Mouse (Mus musculus): ENCODE data around the gene Gm10203. TPM values are rescaled to one million over a fixed set of nuclear protein-coding genes. Genes with fewer than 3 reads are reported as not detected.

Gene Gm10203
- polyA plus RNA-seq, 1 experiment from 2014 or later: not detected

GRCm38 (mm10) chr6:149137936-149138335 is 8.0 kb downstream of the Gm10203 start:
- no peak for DNase-seq (ENCODE audit: low spot score)
- 33% methylated on average over 2 of the region's 2 CpGs for WGBS
- Histone ChIP-seq H3K4me2 (ENCODE audit: low read depth, low read length) (no peak overlapping the region), H3K9ac (replicated peaks; ENCODE audit: low read length) (no peak overlapping the region), H3K27me3 (ENCODE audit: control insufficient read depth, insufficient read depth, low read length) (no peaks in the 10 kb centered on the region), H3K36me3 (replicated peaks; ENCODE audit: control insufficient read depth, insufficient read depth, low read depth, low read length) (no peaks in the 10 kb centered on the region), H3K4me1 (ENCODE audit: control insufficient read depth, insufficient read depth, low read length) (no peaks in the 10 kb centered on the region), H3K4me3 (ENCODE audit: low read depth, low read length) (no peak overlapping the region), H3K9me3 (replicated peaks; ENCODE audit: control insufficient read depth, low read length) (no peaks in the 10 kb centered on the region), H3K27ac (replicated peaks; ENCODE audit: low read depth, low read length) (no peak overlapping the region)
- no peak for ATAC-seq (replicated peaks; ENCODE audit: insufficient number of reproducible peaks, low FRiP score, low TSS enrichment, low read depth)

GRCm38 (mm10) chr6:149139011-149139410 is 9.0 kb downstream of the Gm10203 start:
- Histone ChIP-seq H3K4me2 (ENCODE audit: low read depth, low read length) (no peak overlapping the region), H3K4me3 (ENCODE audit: low read depth, low read length) (no peak overlapping the region), H3K27ac (replicated peaks; ENCODE audit: low read depth, low read length) (no peak overlapping the region), H3K36me3 (replicated peaks; ENCODE audit: control insufficient read depth, insufficient read depth, low read depth, low read length) (no peaks in the 10 kb centered on the region), H3K9me3 (replicated peaks; ENCODE audit: control insufficient read depth, low read length) (no peaks in the 10 kb centered on the region), H3K27me3 (ENCODE audit: control insufficient read depth, insufficient read depth, low read length) (no peaks in the 10 kb centered on the region), H3K9ac (replicated peaks; ENCODE audit: low read length) (no peak overlapping the region), H3K4me1 (ENCODE audit: control insufficient read depth, insufficient read depth, low read length) (no peaks in the 10 kb centered on the region)
- DNase-seq (ENCODE audit: low spot score) (no peak), ATAC-seq (replicated peaks; ENCODE audit: insufficient number of reproducible peaks, low FRiP score, low TSS enrichment, low read depth) (no peak)
- 90% methylated on average over 3 of the region's 3 CpGs for WGBS

GRCm38 (mm10) chr6:149139471-149139870 is 9.5 kb downstream of the Gm10203 start, which contains the start of gene Etfbkmt:
Gene Etfbkmt (plus strand): TSS chr6:149139849.
- Histone ChIP-seq H3K4me2 (ENCODE audit: low read depth, low read length) (no peak within 1 kb of the TSS), H3K36me3 (replicated peaks; ENCODE audit: control insufficient read depth, insufficient read depth, low read depth, low read length) (no peaks in the 10 kb centered on the region), H3K27ac (replicated peaks; ENCODE audit: low read depth, low read length) (no peak within 1 kb of the TSS), H3K4me3 (ENCODE audit: low read depth, low read length) (no peak within 1 kb of the TSS), H3K9me3 (replicated peaks; ENCODE audit: control insufficient read depth, low read length) (no peaks in the 10 kb centered on the region), H3K27me3 (ENCODE audit: control insufficient read depth, insufficient read depth, low read length) (no peaks in the 10 kb centered on the region), H3K9ac (replicated peaks; ENCODE audit: low read length) (no peak within 1 kb of the TSS), H3K4me1 (ENCODE audit: control insufficient read depth, insufficient read depth, low read length) (no peaks in the 10 kb centered on the region)
- DNase-seq (ENCODE audit: low spot score) (no peak), ATAC-seq (replicated peaks; ENCODE audit: insufficient number of reproducible peaks, low FRiP score, low TSS enrichment, low read depth) (no peak)
- 75% methylated on average over 1 of the region's 1 CpGs for WGBS

GRCm38 (mm10) chr6:149141393-149142173 is 11.6 kb downstream of the Gm10203 start:
- Histone ChIP-seq H3K27me3 (ENCODE audit: control insufficient read depth, insufficient read depth, low read length) (no peaks in the 10 kb centered on the region), H3K4me3 (ENCODE audit: low read depth, low read length) (peak overlapping the region; percentile 46), H3K4me2 (ENCODE audit: low read depth, low read length) (peak overlapping the region; percentile 63), H3K27ac (replicated peaks; ENCODE audit: low read depth, low read length) (no peak overlapping the region; the same call in 1 of the 2 replicates), H3K36me3 (replicated peaks; ENCODE audit: control insufficient read depth, insufficient read depth, low read depth, low read length) (no peaks in the 10 kb centered on the region), H3K4me1 (ENCODE audit: control insufficient read depth, insufficient read depth, low read length) (no peaks in the 10 kb centered on the region), H3K9ac (replicated peaks; ENCODE audit: low read length) (peak overlapping the region; percentile 72), H3K9me3 (replicated peaks; ENCODE audit: control insufficient read depth, low read length) (no peaks in the 10 kb centered on the region)
- 5% methylated on average over 36 of the region's 36 CpGs for WGBS
- ATAC-seq (replicated peaks; ENCODE audit: insufficient number of reproducible peaks, low FRiP score, low TSS enrichment, low read depth) (peak; percentile 94), DNase-seq (ENCODE audit: low spot score) (peak; percentile 94)

GRCm38 (mm10) chr6:149145143-149145542 is 15.2 kb downstream of the Gm10203 start:
- 94% methylated on average over 1 of the region's 1 CpGs for WGBS

GRCm38 (mm10) chr6:149148436-149149229 is 18.7 kb downstream of the Gm10203 start:
- H3K9ac ChIP-seq (replicated peaks; ENCODE audit: low read length): no peak overlapping the region
- H3K4me2 ChIP-seq (ENCODE audit: low read depth, low read length): no peak overlapping the region
- ATAC-seq (replicated peaks; ENCODE audit: insufficient number of reproducible peaks, low FRiP score, low TSS enrichment, low read depth): no peak
- H3K27ac ChIP-seq (replicated peaks; ENCODE audit: low read depth, low read length): no peak overlapping the region
- H3K9me3 ChIP-seq (replicated peaks; ENCODE audit: control insufficient read depth, low read length): no peaks in the 10 kb centered on the region
- no peaks in the 10 kb centered on the region for H3K4me1 ChIP-seq (ENCODE audit: control insufficient read depth, insufficient read depth, low read length)
- H3K4me3 ChIP-seq (ENCODE audit: low read depth, low read length): no peak overlapping the region
- WGBS: 94% methylated on average over 7 of the region's 7 CpGs
- 0 out of 2 replicates have a peak, but pooled peaks cover 2% of the 10 kb centered on the region for H3K36me3 ChIP-seq (replicated peaks; ENCODE audit: control insufficient read depth, insufficient read depth, low read depth, low read length)
- H3K27me3 ChIP-seq (ENCODE audit: control insufficient read depth, insufficient read depth, low read length): no peaks in the 10 kb centered on the region
- no peak for DNase-seq (ENCODE audit: low spot score)

More at GRCm38 (mm10) chr6:149145143-149145542, 15.2 kb downstream of the Gm10203 start:
- ATAC-seq (replicated peaks; ENCODE audit: insufficient number of reproducible peaks, low FRiP score, low TSS enrichment, low read depth) (no peak), DNase-seq (ENCODE audit: low spot score) (no peak)
- Histone ChIP-seq H3K4me3 (ENCODE audit: low read depth, low read length) (no peak overlapping the region), H3K36me3 (replicated peaks; ENCODE audit: control insufficient read depth, insufficient read depth, low read depth, low read length) (no peaks in the 10 kb centered on the region), H3K4me2 (ENCODE audit: low read depth, low read length) (no peak overlapping the region), H3K27me3 (ENCODE audit: control insufficient read depth, insufficient read depth, low read length) (no peaks in the 10 kb centered on the region), H3K9ac (replicated peaks; ENCODE audit: low read length) (no peak overlapping the region), H3K27ac (replicated peaks; ENCODE audit: low read depth, low read length) (no peak overlapping the region), H3K9me3 (replicated peaks; ENCODE audit: control insufficient read depth, low read length) (no peaks in the 10 kb centered on the region), H3K4me1 (ENCODE audit: control insufficient read depth, insufficient read depth, low read length) (no peaks in the 10 kb centered on the region)

- Histone ChIP-seq H3K27ac (replicated peaks; ENCODE audit: low read depth, low read length) (no peak overlapping the region), H3K4me3 (ENCODE audit: low read depth, low read length) (no peak overlapping the region), H3K9ac (replicated peaks; ENCODE audit: low read length) (no peak overlapping the region), H3K4me2 (ENCODE audit: low read depth, low read length) (no peak overlapping the region), H3K27me3 (ENCODE audit: control insufficient read depth, insufficient read depth, low read length) (no peaks in the 10 kb centered on the region), H3K36me3 (replicated peaks; ENCODE audit: control insufficient read depth, insufficient read depth, low read depth, low read length) (peaks cover 2% of the 10 kb centered on the region; the same call in 1 of the 2 replicates), H3K4me1 (ENCODE audit: control insufficient read depth, insufficient read depth, low read length) (no peaks in the 10 kb centered on the region), H3K9me3 (replicated peaks; ENCODE audit: control insufficient read depth, low read length) (no peaks in the 10 kb centered on the region)
- DNase-seq (ENCODE audit: low spot score): no peak
- 92% methylated on average over 2 of the region's 2 CpGs for WGBS
- no peak for ATAC-seq (replicated peaks; ENCODE audit: insufficient number of reproducible peaks, low FRiP score, low TSS enrichment, low read depth)
Measured at GRCm38 (mm10) chr6:149152119-149152518, 22.1 kb downstream of the Gm10203 start.

Measured in embryonic facial prominence, embryonic 11.5 days (tissue).